Mouse (Mus musculus) MEL (cell line): ENCODE measurements at regions not wholly inside any gene's neighbourhood (a gene's known extent, or its start where the extent isn't known, plus 50 kb on each side); places are given as distances from the start of the nearest gene placed in this dataset.

Experiments
- CHD2 ChIP-seq: IDR thresholded peaks from 2 replicates; pipeline ENCODE4 v1.6.1; 2011; ENCODE audit warnings: low read length, improper control_type of control experiment
- CTCF ChIP-seq, 3 experiments: IDR thresholded peaks in 2 of 3; conservative IDR thresholded peaks in 1 of 3; 2 replicates each; pipeline ENCODE4 v1.5.1; 2011 to 2012; ENCODE audit warnings: low read length in 3 of 3, low read depth in 2 of 3, mild to moderate bottlenecking in 2 of 3, improper control_type of control experiment in 1 of 3, inconsistent platforms in 1 of 3, mixed read lengths in 1 of 3, moderate library complexity in 1 of 3; ENCODE audit not compliant: control insufficient read depth in 1 of 3, insufficient read depth in 1 of 3, poor library complexity in 1 of 3, severe bottlenecking in 1 of 3
- MAX ChIP-seq: IDR thresholded peaks from 2 replicates; pipeline ENCODE4 v1.6.1; 2011; ENCODE audit warnings: low read length, improper control_type of control experiment
- MYC ChIP-seq: IDR thresholded peaks from 2 replicates; pipeline ENCODE4 v1.6.1; 2011; ENCODE audit warnings: low read depth, mild to moderate bottlenecking, low read length, improper control_type of control experiment, moderate library complexity
- POLR2A ChIP-seq, 2 experiments: IDR thresholded peaks; 2 replicates each; pipeline ENCODE4 v1.6.1; 2011 to 2012; ENCODE audit warnings: low read length in 2 of 2, mild to moderate bottlenecking in 2 of 2, control low read depth in 1 of 2, improper control_type of control experiment in 1 of 2, low read depth in 1 of 2, moderate library complexity in 1 of 2; ENCODE audit not compliant: control insufficient read depth in 1 of 2, insufficient read depth in 1 of 2, poor library complexity in 1 of 2
- RCOR1 ChIP-seq: IDR thresholded peaks from 2 replicates; pipeline ENCODE4 v1.6.1; 2012; ENCODE audit warnings: low read depth, mild to moderate bottlenecking, inconsistent platforms, low read length, improper control_type of control experiment
- SIN3A ChIP-seq: IDR thresholded peaks from 2 replicates; pipeline ENCODE4 v1.6.1; 2012; ENCODE audit warnings: low read length, improper control_type of control experiment, inconsistent platforms
- ZNF384 ChIP-seq: IDR thresholded peaks from 2 replicates; pipeline ENCODE4 v1.6.1; 2012; ENCODE audit warnings: low read depth, mild to moderate bottlenecking, inconsistent platforms, low read length, improper control_type of control experiment

- no peak for TF ChIP-seq MAX
- TF ChIP-seq RCOR1 = no peak
- TF ChIP-seq CTCF (IDR thresholded peaks at IDR 0.05 in 2 of 3, conservative IDR thresholded peaks at IDR 0.05 in 1 of 3; ENCODE audit: control insufficient read depth in 1 of 3, insufficient read depth in 1 of 3, low read depth in 2 of 3, low read length in 3 of 3, poor library complexity in 1 of 3, severe bottlenecking in 1 of 3) = no peak
- TF ChIP-seq SIN3A = no peak
- TF ChIP-seq ZNF384 = no peak
- no peak for TF ChIP-seq MYC
- TF ChIP-seq POLR2A (IDR thresholded peaks at IDR 0.05; ENCODE audit: control insufficient read depth in 1 of 2, insufficient read depth in 1 of 2, low read depth in 1 of 2, low read length in 2 of 2, poor library complexity in 1 of 2) = no peak
- no peak for TF ChIP-seq CHD2
These were observed 1018.2 kb downstream of the Cdh18 start for GRCm38 (mm10) chr15:23566886-23567655.
